Mouse (Mus musculus): ENCODE measurements at regions not wholly inside any gene's neighbourhood (a gene's known extent, or its start where the extent isn't known, plus 50 kb on each side); places are given as distances from the start of the nearest gene placed in this dataset.
"Not testable (repeated sequence)": the region's sequence is repeated elsewhere in the genome, so short reads cannot be mapped to it uniquely, and the experiment has no call there.

GRCm38 (mm10) chr6:61042667-61043523 is 118.1 kb downstream of the Mmrn1 start:
- DNase-seq, result peak; percentile 10

DNA sequence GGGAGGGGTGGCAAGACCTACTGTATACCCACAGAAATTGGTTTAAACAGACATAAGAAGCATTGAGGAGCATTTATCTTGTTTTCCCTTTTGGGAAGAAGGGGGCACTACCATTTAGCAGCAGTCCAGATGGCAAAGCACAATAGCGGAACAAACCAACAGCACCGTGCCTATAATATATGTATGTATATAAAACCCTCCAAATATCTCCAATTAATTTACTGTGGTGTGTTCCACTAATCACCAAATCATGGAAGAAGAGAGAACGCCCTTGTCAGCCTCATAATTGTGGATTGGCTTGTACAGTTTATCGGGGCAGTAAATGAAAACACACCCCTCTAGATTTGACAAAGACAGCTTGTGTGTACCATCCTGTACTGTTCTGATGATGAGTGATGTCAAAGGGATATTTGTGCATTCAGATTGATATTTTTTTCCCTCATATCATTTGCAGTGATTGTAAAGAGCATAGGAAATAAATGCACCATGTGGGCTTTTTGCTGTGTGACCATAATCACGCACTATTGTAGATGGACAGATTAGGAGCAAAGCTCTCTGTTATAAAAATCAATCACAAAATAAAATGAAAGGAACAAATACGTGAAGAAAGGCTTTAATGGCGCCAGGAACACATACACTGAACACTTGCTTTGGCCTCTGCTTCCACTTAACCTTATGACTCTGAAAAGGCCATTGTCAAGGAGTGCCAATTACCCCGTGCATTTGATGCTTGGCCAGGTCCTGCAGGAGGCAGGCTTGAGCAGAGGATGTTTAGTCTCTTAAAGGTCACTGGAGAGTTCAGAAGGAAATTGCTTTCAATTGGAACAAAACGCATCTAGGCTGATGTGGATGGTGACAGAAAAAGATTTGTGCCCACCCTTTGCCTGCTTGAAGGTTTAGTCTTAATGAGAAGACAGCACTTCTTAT is 119.0 kb downstream of the Mmrn1 start:
- no peak for DNase-seq

- DNase-seq, result not testable (repeated sequence)
Observed at GRCm38 (mm10) chr6:61047667-61048066, 122.9 kb downstream of the Mmrn1 start.

DNA sequence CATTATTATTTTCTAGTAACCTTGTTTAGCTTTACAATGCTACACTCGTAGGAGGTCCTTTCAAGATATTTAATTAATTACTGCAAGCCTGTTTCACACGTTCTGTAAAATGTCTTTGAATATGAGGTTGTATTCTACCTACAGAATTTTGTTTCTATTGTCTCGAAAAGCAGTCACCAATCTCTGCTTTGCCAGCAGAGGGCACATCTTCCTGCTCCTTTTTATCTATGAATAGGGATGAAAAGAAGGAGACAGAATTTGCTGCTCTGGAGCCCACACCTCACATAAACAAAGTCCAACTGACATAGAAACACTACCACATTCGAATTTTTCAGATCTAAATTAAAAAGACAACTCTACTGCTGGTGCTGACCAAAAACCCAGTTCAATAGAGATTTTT is 117.0 kb upstream of the Ccser1 start:
- DNase-seq, result peak; percentile 27

- no peak for DNase-seq
Observed at GRCm38 (mm10) chr6:61065769-61066168, 114.4 kb upstream of the Ccser1 start.

DNA sequence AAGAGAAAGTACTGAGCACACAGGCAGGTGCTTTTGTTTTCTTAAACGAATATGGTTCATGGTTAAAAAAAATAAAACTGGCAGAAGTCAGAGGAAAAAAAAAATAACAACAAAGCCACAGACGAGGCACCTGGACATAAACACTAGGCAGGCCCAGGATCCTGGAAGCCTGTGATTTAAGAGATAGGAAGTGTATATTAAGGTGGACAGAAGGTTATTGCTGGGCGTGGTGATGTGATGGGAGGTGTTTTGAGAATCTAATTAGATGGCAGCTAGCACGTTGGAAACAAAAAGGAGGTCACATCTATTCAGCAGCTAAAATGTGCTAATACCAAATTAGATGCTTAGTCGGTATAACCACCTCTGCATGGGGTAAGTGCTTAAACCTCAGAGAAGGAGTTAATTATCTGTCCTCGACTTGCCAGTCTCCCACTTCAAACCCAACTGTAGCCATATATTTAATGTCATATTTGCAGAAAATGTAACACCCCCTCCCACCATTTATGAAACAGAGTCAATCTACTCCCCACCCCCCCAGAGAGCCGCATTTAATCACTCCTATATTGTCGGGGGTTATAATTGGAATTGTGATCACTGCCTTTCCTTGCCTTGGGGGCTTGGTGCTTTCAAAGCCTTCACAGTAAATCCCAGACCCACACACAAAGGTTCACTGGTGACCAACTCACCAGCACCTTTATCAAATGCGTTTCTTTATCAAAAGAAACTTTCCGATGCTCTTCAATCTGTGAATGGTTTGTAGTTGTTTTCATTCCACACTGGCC is 113.4 kb upstream of the Ccser1 start:
- DNase-seq, result no peak

- DNase-seq, result no peak
Observed at GRCm38 (mm10) chr6:61067355-61068116, 112.6 kb upstream of the Ccser1 start.

- DNase-seq, result no peak
Observed at GRCm38 (mm10) chr6:61068117-61068489, 112.0 kb upstream of the Ccser1 start.

DNA sequence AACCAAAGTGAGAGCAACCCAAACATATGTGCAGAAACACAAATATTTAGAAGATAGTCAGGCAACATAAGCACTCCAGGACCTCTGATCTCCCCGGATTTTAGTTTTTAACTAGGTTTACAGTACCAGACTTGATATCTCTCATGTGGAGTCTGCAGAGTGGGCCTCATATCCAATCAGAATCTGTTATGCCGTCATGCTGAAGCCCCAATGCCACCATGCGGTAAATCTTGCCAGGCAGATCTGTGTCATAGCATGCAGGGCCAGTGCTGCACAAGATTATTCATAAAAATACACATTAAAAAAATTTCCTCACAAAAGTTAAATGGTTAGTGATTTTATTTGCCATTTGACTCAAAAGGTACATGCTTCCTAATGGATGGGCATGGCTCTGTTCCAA is 106.9 kb upstream of the Ccser1 start:
- no peak for DNase-seq

DNA sequence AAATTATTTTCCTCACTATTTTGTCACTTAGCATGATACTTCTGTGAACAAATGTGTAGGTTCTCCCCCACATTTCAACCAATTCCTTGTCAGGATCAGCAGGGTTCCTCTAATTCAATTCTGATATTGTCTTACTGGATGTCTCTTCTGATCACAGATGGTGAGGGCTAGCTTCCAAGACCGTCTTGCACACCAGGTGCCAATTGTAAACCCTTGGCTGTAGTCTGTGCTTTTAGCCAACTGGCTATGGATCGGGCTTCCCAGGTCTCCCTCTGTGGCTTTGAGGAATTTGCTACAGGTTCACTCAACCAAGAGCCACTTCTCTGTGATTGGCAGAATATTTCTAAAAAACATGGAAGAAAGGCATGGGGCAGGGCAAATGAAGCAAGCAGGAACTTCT is 106.3 kb upstream of the Ccser1 start:
- DNase-seq, result no peak

DNA sequence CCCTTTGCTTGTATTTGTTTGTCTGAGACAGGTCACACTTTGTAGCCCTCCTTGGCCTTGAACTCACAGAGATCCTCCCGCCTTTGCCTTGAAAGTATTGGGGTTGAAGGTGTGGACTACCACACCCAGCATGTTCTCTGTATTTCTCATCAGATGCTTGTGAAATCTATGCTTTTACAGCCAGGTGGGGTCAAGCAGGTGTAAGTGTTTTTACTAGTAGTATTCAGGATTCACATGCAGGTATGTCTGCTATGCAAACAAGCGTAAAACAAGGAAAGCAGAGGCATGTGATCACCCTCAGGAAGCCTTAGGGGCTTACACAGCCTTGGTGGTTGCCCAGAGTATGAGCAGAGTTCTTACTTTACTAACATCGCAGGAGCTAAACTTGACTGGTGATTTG is 105.4 kb upstream of the Ccser1 start:
- DNase-seq, result no peak

- DNase-seq, result no peak
Observed at GRCm38 (mm10) chr6:61078559-61078958, 101.6 kb upstream of the Ccser1 start.

GRCm38 (mm10) chr6:61080661-61081060 is 99.5 kb upstream of the Ccser1 start:
- no peak for DNase-seq

- DNase-seq, result no peak
Observed at GRCm38 (mm10) chr6:61083346-61083745, 96.8 kb upstream of the Ccser1 start.

DNA sequence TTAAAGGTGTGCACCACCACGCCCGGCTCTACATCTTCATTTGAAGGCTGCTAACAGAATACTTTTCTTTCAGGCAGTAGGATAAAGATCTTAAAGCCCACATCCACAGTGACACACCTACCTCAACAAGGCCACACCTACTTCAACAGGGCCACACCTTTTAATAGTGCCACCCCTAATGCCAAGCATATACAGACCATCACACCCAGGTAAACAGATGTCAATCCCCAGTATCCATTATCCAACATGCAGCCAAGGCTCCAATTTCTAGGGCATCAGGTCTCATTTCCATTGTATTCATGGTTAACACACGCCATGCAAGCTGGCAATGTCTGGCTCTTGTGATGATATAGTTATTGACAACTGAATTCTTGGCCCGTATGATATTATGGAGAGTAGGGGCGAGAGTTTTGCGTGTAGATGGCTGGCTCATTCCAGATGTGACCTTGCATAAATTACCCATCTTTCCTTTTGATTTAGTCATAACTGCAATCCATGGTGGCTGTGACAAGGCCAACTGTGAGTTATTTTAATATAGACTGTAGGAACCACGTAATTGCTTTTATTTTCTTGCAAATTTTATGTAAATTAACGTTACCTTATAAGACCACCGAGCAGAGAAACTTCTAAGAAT is 80.7 kb upstream of the Ccser1 start:
- DNase-seq, result no peak

GRCm38 (mm10) chr6:61099982-61100365 is 80.2 kb upstream of the Ccser1 start:
- peak; percentile 45 for DNase-seq

- DNase-seq, result no peak
Observed at GRCm38 (mm10) chr6:61101972-61102371, 78.2 kb upstream of the Ccser1 start.

GRCm38 (mm10) chr6:61103459-61104234 is 76.5 kb upstream of the Ccser1 start:
- no peak for DNase-seq

- no peak for DNase-seq
Observed at GRCm38 (mm10) chr6:61115250-61115649, 64.9 kb upstream of the Ccser1 start.

GRCm38 (mm10) chr6:61119590-61119989 is 60.5 kb upstream of the Ccser1 start:
- DNase-seq, result no peak

- DNase-seq, result no peak
Observed at GRCm38 (mm10) chr6:61125431-61125830, 54.7 kb upstream of the Ccser1 start.

Data from kidney, postnatal 14 days (tissue).